Mouse (Mus musculus): ENCODE measurements around the gene Zfhx2.

Gene Zfhx2

GRCm38 (mm10) chr14:55078366-55078989 lies 13.6 kb downstream of the Zfhx2 start:
- no peak for DNase-seq (ENCODE audit: extremely low spot score, low read depth, low spot score)

GRCm38 (mm10) chr14:55077481-55078365 lies 14.4 kb downstream of the Zfhx2 start:
- no peak for DNase-seq (ENCODE audit: extremely low spot score, low read depth, low spot score)

GRCm38 (mm10) chr14:55076956-55077355 lies 15.2 kb downstream of the Zfhx2 start:
- DNase-seq (ENCODE audit: extremely low spot score, low read depth, low spot score) = no peak

- DNase-seq (ENCODE audit: extremely low spot score, low read depth, low spot score) = no peak
These were observed 15.9 kb downstream of the Zfhx2 start for GRCm38 (mm10) chr14:55076224-55076623.

- no peak for DNase-seq (ENCODE audit: extremely low spot score, low read depth, low spot score)
These were observed 17.7 kb downstream of the Zfhx2 start for GRCm38 (mm10) chr14:55074416-55074815.

- no peak for DNase-seq (ENCODE audit: extremely low spot score, low read depth, low spot score)
These were observed 20.4 kb downstream of the Zfhx2 start for GRCm38 (mm10) chr14:55071756-55072155.

GRCm38 (mm10) chr14:55066042-55066441 lies 26.1 kb downstream of the Zfhx2 start:
- DNase-seq (ENCODE audit: extremely low spot score, low read depth, low spot score) = no peak

- no peak for DNase-seq (ENCODE audit: extremely low spot score, low read depth, low spot score)
These were observed 26.7 kb downstream of the Zfhx2 start for GRCm38 (mm10) chr14:55065391-55065790.

- DNase-seq (ENCODE audit: extremely low spot score, low read depth, low spot score) = no peak
These were observed 27.4 kb downstream of the Zfhx2 start for GRCm38 (mm10) chr14:55064481-55065370.

GRCm38 (mm10) chr14:55063581-55064381 lies 28.3 kb downstream of the Zfhx2 start:
- DNase-seq (ENCODE audit: extremely low spot score, low read depth, low spot score) = no peak

- no peak for DNase-seq (ENCODE audit: extremely low spot score, low read depth, low spot score)
These were observed 29.0 kb downstream of the Zfhx2 start for GRCm38 (mm10) chr14:55063117-55063516.

GRCm38 (mm10) chr14:55062626-55063025 lies 29.5 kb downstream of the Zfhx2 start:
- no peak for DNase-seq (ENCODE audit: extremely low spot score, low read depth, low spot score)

GRCm38 (mm10) chr14:55061845-55062244 lies 30.3 kb downstream of the Zfhx2 start:
- no peak for DNase-seq (ENCODE audit: extremely low spot score, low read depth, low spot score)

GRCm38 (mm10) chr14:55059931-55060330 lies 32.2 kb downstream of the Zfhx2 start:
- DNase-seq (ENCODE audit: extremely low spot score, low read depth, low spot score) = no peak

GRCm38 (mm10) chr14:55059009-55059408 lies 33.1 kb downstream of the Zfhx2 start:
- no peak for DNase-seq (ENCODE audit: extremely low spot score, low read depth, low spot score)

- no peak for DNase-seq (ENCODE audit: extremely low spot score, low read depth, low spot score)
These were observed 36.8 kb downstream of the Zfhx2 start for GRCm38 (mm10) chr14:55055167-55055834.

GRCm38 (mm10) chr14:55054191-55054749 lies 37.9 kb downstream of the Zfhx2 start:
- no peak for DNase-seq (ENCODE audit: extremely low spot score, low read depth, low spot score)

- DNase-seq (ENCODE audit: extremely low spot score, low read depth, low spot score) = no peak
These were observed 38.4 kb downstream of the Zfhx2 start for GRCm38 (mm10) chr14:55053708-55054190.

- no peak for DNase-seq (ENCODE audit: extremely low spot score, low read depth, low spot score)
These were observed 39.1 kb downstream of the Zfhx2 start for GRCm38 (mm10) chr14:55053050-55053449.
